Comparison of ENCODE assay signal across 7 mouse cellular contexts in the genomic region with DNA sequence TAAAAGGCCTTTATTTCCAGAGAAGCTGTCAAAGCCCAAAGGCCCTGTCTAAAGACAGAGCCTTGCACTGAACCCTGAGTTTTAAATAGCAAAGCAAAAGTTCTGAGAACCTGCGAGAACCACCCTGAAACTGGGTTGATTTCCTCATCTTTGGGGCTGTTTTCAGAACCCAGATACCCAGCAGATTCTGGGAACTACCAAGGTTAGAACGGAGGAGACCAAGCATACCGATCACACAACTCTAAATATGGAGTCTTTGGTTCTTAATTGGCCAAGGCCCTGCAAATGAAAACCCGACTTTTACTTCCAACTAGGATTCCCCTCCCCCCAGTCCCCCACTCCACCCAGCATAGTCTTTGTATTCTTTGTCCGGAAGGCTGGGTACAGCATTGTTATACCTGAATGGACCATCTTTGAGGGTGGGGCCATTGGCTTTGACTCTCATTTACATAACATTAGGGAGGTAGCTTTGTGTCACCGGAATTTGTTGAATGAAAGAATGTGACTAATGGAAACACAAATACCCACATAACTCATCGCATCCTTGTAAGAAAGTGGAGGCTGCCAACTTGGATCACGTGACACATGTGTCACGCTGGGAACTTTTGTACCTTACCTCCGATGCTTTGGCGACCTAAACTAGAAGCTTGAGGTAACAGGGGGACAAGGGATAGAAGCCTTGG.
DNase-seq lines count a peak whose midpoint lies in the region; ATAC-seq lines count a peak whose summit lies in the region.

No protein-coding gene starts in this region.

- H3K4me2 ChIP-seq in embryonic facial prominence, embryonic 14.5 days (ENCODE audit: low read depth, low read length) = peak overlapping the region; percentile 70
- peak overlapping the region; percentile 52; the same call in 1 of the 2 replicates for H3K4me2 ChIP-seq in limb, embryonic 15.5 days
- peak overlapping the region; percentile 72 for H3K4me2 ChIP-seq in stomach, embryonic 16.5 days (ENCODE audit: low read depth, low read length)

- H3K27ac ChIP-seq in embryonic facial prominence, embryonic 14.5 days (replicated peaks; ENCODE audit: low read depth, low read length) = peak overlapping the region; percentile 73
- peak overlapping the region; percentile 82 for H3K27ac ChIP-seq in limb, embryonic 15.5 days
- peak overlapping the region; percentile 93 for H3K27ac ChIP-seq in stomach, embryonic 16.5 days (ENCODE audit: low read length)

- H3K4me1 ChIP-seq in embryonic facial prominence, embryonic 14.5 days (ENCODE audit: control insufficient read depth, insufficient read depth, low read length) = peaks cover 20% of the 10 kb centered on the region
- peaks cover 37% of the 10 kb centered on the region for H3K4me1 ChIP-seq in limb, embryonic 15.5 days
- H3K4me1 ChIP-seq in stomach, embryonic 16.5 days (ENCODE audit: control insufficient read depth, insufficient read depth, low read length) = peaks cover 35% of the 10 kb centered on the region

- peaks cover 23% of the 10 kb centered on the region for H3K36me3 ChIP-seq in embryonic facial prominence, embryonic 14.5 days (ENCODE audit: control insufficient read depth, insufficient read depth, low read length)
- H3K36me3 ChIP-seq in limb, embryonic 15.5 days = peaks cover 15% of the 10 kb centered on the region
- 0 out of 2 replicates have a peak, but pooled peaks cover 10% of the 10 kb centered on the region for H3K36me3 ChIP-seq in stomach, embryonic 16.5 days (ENCODE audit: control insufficient read depth, insufficient read depth, low read length)

- no peak for ATAC-seq in embryonic facial prominence, embryonic 14.5 days (ENCODE audit: low read depth)
- ATAC-seq in limb, embryonic 15.5 days (ENCODE audit: insufficient number of reproducible peaks, low FRiP score, low TSS enrichment, low read depth) = no peak
- no peak for ATAC-seq in stomach, embryonic 16.5 days (ENCODE audit: insufficient read depth, low FRiP score)

- 0 out of 2 replicates have a peak overlapping the region, but pooled peaks have one; percentile 42 for H3K4me3 ChIP-seq in embryonic facial prominence, embryonic 14.5 days (ENCODE audit: low read depth, low read length)
- H3K4me3 ChIP-seq in limb, embryonic 15.5 days = no peak overlapping the region
- no peak overlapping the region for H3K4me3 ChIP-seq in stomach, embryonic 16.5 days (replicated peaks; ENCODE audit: low read length)

- peak; percentile 42 for DNase-seq in lung, postnatal 36 days
- DNase-seq in lung, postnatal 10 days = no peak
- no peak for DNase-seq in embryonic facial prominence, embryonic 14.5 days (ENCODE audit: low spot score)
- no peak for DNase-seq in urinary bladder, postnatal 14 days (ENCODE audit: low spot score)
- DNase-seq in gastrocnemius, postnatal 4 days (ENCODE audit: low spot score in 2 of 2) = no peak

- no peaks in the 10 kb centered on the region for H3K9me3 ChIP-seq in embryonic facial prominence, embryonic 14.5 days (ENCODE audit: control insufficient read depth, low read length)
- H3K9me3 ChIP-seq in limb, embryonic 15.5 days = no peaks in the 10 kb centered on the region
- H3K9me3 ChIP-seq in stomach, embryonic 16.5 days (replicated peaks; ENCODE audit: control insufficient read depth, low read length) = no peaks in the 10 kb centered on the region

- 59% methylated on average over 11 of the region's 11 CpGs for WGBS in embryonic facial prominence, embryonic 14.5 days
- 71% methylated on average over 11 of the region's 11 CpGs for WGBS in limb, embryonic 15.5 days
- WGBS in stomach, embryonic 16.5 days = 76% methylated on average over 11 of the region's 11 CpGs

- no peaks in the 10 kb centered on the region for H3K27me3 ChIP-seq in embryonic facial prominence, embryonic 14.5 days (replicated peaks; ENCODE audit: control insufficient read depth, insufficient read depth, low read length)
- no peaks in the 10 kb centered on the region for H3K27me3 ChIP-seq in limb, embryonic 15.5 days
- H3K27me3 ChIP-seq in stomach, embryonic 16.5 days (ENCODE audit: control insufficient read depth, insufficient read depth, low read length) = no peaks in the 10 kb centered on the region

- peak overlapping the region; percentile 66; the same call in 1 of the 2 replicates for H3K9ac ChIP-seq in embryonic facial prominence, embryonic 14.5 days (ENCODE audit: low read depth, low read length)
- no peak overlapping the region for H3K9ac ChIP-seq in limb, embryonic 15.5 days
- H3K9ac ChIP-seq in stomach, embryonic 16.5 days (ENCODE audit: low read length) = peak overlapping the region; percentile 71
